Mouse (Mus musculus) cerebellum, adult 11-12 months (tissue): ENCODE results near the gene Bcl3.
"Not testable (repeated sequence)": the region's sequence is repeated elsewhere in the genome, so short reads cannot be mapped to it uniquely, and the experiment has no call there.

Experiments
- DNase-seq: peaks from one replicate; pipeline ENCODE4 v3.0.0; 2022

The Bcl3 gene

DNA sequence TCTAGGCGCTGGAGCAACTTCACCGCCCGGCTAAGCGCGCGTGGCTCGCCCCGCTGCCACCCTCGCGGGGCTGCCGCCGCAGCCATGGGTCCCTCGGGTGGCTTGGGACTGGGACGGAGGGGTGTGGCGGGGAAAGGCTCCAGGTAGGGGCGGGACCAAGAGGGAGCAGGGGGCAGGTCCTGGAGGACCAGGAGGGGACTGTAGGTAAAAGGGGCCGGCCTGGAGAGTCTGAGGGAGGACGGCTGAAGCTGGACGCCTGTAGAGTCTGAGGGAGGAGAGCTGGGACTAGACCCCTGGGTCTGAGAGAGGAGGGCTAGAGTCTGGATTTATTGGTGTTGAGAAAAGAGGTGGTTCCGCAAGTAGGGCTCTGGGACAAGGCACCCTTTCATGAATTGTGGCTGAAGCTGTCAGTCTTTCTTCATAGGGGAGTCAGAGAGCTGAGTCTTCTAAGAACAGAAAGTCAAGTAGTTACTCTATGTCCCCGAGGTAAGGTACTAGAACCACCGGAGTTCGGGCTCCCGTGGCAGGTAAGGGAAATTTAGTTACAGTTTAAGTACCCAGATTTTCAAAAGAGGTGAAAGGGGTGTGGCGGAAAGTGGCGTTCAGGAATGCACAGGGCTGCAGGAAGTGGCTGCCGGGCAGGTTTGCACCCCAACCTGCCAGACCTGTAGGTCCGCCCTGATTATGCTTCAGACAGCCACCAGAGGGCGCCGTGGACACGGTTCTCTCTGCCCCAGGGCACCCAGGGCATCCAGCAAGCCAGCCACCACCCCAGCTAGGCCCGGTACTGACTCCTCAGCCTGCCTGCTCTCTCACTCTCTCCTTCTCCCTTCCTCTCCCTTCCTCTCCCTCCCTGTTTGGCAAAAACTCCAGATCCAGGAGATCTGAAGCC, 25.6 kb downstream of the Bcl3 start, which contains the start of gene Cblc:
Cblc (minus strand) TSS at position 113 of the 892 bp plus-strand sequence.
- DNase-seq, result no peak

DNA sequence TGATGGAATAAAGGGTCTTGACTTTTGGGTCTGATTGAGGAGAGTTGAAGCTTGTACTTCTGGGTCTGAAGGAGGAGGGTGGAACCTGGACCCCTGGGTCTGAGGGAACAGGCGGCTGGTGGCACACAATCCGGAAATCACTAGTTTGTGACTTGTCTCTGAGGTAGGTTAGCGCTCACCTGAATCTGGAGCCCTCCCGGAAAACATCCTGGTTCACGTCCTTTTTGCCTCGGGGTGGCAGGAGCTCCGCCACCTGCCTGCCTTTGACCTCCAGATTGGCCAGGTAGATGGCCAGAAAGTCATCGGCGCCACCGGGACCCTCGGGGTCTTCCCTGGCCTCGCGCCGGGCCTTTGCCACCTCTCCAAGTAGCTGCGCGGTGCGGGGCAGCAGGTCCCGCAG, 26.3 kb downstream of the Bcl3 start:
- no peak for DNase-seq

DNA sequence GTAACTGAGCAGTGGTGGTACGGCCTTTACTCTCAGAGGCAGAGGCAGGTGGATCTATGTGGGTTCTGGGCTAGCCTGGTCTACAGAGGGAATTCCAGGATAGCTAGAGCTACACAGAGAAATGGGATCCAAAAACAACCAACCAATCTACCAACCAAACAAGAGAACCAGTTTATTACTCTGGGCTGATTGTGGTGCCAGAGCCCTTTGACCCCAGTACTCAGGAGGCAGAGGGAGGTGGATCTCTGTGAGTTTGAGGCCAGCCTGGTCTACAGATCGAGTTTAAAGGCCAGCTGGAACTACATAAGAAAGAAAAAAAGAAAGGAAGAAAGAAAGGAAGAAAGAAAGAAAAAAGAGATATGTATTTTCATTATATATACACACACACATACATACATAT, 27.3 kb downstream of the Bcl3 start:
- no peak for DNase-seq

DNA sequence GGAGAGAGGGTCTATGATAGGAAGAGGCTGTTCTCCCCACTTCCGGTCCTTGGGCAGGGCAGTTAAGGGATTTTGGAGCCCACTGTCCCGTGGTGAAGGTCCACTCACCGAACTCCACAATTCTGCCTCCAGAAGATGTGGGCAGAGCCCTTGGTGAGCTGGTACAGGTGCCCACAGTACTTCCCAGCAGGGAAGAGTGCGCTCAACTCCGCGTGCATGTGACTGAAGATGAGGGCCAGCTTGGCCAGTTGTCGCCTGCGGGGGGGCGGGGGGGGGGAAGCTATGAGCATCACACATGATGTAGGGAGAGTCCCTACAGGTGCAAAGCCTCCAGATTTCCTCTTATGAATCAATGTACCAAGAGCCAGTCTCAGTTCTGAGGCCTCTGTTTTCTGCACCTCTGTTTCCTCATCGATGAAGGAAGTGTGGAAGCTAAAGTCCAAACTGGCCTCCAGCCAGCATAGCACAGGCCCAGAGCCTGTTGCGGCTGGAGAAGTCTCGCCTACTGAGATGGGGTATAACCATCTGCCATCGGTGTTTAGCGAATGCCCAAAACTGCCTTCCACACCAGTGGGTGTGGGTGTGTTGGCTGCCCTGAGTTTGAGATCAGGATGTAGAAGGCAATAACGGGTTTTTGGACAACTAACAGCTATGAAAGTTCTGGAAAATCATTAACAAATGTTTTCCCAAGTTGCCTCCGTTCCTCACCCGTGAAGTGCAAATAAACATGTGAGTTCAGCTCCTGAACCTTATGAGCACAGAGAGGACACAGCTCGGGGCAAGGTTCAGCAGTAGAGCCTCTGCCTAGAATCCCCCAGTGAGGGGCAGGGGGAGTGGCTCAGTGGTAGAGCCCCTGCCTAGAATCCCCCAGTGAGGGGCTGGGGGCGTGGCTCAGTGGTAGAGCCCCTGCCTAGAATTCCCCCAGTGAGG, 29.6 kb downstream of the Bcl3 start:
- no peak for DNase-seq

DNA sequence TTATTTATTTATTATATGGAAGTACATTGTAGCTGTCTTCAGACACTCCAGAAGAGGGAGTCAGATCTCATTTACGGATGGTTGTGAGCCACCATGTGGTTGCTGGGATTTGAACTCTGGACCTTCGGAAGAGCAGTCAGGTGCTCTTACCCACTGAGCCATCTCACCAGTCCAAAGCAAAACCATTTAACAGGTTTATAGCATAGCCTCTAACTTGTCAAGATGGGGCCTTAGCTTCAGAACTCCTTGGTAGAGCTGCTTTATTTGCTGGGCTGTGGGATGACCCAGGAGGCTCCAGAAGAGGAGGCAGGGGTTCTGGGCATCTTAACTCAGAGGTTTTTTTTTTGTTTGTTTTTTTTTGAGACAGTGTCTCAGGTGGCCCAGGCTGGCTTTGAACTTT, 31.1 kb downstream of the Bcl3 start:
- DNase-seq, result not testable (repeated sequence)

DNA sequence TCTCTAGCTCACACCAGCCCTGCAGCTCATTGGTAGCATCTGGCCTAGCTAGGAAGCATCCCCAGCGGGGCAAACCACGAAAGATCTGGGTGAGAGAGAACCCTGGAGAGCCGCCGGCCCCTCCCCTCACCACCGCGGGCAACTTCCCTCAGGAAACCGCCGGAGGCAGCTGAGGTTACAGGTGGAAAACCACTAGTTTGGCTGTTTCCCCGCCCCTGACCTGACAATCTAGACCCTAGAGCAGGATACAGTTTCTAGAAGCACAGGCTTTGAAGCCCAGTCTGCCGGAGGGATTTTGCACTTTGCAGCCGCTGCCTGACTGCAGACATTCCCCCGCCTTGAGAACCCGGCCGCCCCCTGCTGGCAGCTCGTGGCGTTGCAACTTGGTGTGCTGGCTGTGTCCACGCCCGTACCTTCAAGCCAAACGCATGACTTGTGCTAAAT, 32.6 kb downstream of the Bcl3 start:
- DNase-seq, result peak; percentile 58

DNA sequence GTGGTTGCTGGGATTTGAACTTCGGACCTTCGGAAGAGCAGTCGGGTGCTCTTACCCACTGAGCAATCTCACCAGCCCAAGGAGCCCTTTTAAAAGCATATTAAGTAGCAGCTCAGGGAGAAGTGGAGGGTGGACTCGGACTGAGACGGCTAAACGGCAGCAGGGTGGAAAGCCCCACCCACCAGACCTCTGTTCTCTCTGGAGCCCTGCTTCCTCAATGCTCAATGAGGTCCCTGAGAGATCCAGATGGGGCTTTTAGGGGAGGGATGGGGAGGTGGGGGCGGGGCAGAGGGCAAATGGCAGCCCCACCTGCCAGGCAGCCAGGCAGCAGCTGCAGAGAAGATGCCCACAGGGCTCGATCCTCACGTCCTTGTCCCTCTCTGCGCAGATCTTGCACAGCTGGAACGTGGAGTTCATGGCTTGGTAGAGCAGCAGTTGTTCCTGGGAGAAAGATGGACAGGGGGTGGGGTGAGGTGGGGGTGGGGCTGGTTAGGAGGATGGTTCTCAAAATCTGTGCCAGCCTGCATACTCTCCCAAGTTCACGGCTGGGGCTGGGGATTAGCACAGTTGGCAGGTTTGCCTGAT, 36.6 kb downstream of the Bcl3 start:
- DNase-seq, result no peak

DNA sequence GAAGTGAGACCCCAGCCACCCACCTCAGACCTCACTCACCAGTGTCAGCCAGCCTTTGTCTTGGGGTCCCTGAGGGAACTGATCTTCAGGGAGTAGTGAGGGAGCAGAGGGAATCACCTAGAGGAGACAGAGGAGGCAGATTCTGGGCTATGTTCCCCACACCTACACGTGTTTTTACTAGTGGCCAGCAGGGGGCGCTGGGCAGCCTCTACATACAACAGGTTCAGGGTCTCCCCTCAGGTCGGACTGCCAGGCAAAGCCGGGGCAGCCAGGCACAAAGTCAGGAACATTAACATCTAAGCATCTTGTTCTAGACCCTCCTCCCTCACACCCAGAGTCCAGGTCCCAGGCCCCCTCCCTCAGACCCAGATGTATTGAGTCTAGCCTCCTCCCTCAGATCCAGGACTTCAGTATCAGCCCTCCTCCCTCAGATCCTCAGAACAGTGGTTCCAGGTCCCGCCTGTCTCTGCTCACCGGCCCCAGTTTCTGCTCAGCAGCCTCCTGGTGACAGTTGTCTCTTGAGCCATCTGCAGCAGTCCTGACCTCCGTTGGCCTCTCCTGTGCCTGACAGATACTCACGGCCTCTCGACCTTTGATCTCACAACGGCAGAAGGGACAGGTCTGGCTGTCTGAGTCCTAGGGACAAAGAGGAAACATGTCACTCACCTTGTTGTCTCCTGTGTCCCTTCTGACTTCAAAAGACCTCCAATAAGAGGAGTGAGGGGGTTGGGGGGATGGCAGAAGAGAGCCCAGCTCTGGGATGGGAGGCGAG, 37.6 kb downstream of the Bcl3 start:
- DNase-seq, result no peak

DNA sequence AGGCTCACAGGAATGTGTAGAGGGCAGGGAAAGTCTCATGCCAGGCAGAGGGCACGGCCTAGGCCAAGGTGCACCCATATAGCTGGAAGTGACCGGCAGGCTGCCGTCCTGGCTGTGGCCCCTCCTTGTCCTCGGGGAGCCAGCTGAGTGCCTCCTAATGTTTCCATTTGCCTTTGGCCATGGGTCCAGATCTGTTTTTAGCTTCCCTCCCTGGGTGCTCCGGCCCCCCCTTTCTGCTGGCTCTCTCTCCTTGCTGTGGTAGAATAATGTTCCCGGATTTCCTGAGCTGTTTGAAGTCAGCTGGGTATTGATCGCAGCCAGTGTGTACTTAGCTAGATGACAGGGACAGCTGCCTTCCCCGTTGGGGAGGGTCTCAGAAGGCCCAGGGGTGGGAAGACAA, 38.9 kb downstream of the Bcl3 start:
- no peak for DNase-seq

DNA sequence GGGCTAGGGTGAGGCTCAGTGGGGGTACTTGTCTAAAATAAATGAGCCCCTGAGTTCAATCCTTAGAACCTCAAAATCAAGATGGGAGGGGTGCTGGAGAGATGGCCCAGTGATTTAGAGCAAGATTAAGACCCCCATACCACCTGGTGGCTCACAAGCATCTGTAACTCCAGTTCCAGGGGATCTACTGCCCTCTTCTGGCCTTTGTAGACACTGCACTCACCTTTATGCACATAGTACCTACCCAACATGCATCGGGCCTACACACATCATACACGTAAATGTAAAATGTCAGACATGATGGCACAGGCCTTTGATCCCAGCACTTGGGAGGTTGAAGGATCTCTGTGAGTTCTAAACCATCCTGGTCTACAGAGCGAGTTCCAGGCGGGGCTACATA, 39.9 kb downstream of the Bcl3 start:
- no peak for DNase-seq

DNA sequence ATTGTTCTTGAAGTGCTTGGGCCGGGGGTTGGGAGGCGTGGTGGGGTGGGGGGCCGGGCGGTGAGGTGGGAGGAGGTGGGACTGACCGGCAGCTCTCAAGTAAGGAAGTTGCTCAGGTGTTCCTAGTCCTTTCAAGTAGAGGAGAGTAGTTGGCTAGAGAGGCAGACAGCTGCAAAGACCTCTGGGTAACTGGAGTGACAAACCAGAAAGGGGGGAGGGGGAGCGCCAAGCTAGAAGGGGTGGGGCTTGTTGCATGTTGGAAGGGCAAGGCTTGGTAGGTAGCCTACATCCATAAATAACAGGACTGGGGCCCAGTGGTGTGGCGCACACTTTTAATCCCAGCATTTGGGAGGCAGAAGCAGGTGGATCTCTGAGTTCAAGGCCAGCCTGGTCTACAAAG, 40.8 kb downstream of the Bcl3 start:
- no peak for DNase-seq

DNA sequence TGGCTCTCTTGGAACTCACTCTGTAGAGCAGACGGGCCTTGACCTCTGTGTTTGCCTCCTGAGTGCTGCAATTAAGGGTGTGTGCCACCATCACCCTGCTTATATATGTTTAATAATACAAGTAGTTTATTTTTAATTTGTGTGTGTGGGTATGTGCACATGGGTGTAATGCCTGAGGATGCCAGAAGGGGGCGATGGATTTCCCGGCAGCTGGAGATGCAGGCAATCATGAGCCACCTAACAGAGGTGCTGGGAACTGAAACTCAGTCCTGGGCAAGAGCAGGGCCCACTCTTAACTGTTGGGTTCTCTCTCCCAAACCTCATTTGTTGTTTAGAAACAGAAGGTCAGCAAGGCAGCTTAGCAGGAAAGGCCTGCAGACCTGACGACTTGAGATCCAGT, 42.7 kb downstream of the Bcl3 start:
- no peak for DNase-seq

DNA sequence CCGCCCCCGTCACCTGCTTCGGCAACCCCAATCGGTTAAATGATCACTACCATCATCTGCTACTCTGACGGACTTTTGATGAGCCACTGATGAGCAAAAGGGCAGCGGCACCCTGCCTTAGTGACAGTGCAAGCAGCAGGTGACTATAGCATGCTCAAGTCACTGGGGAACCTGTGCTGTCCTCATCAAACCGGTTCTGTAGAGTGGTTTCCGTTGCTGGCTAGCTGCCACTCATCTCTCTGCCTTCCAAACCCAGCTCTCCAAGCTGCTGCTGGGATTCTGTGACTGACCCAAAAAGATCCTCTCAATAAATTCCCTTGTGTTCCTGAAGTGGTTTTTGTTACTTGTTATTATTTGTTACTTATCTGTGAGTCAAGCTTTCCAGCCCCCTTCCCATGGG, 43.9 kb downstream of the Bcl3 start:
- no peak for DNase-seq

DNA sequence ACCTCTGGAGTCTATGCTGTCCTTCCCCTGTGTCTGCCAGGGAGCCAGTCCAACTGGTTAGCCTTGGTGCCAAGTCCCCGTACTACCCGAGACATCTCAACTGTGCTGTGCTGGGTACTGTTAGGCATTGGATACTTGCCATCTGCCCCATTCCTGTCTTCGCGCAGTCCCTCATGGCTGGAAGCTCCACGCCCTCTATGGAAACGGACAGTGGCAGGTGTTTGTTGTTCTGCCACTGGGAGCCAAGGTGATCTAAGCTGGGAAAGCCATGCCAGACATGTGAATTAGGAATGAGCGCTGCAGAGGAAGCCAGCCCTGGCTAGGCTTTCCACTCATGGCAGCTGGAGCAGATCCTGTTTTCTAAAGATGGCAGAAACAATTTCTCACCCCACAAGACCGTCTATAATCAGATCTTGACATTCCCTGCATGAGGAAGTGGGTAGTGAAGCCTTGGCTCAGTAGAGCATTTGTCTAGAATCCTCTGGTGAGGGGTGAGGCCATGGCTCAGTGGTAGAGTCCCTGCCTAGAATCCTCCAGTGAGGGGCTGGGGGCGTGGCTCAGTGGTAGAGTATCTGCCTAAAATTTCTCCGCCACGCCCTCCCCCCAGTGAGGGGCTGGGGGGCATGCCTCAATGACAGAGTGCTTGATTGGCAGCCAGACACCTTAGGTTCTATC, 45.4 kb downstream of the Bcl3 start:
- DNase-seq, result no peak

DNA sequence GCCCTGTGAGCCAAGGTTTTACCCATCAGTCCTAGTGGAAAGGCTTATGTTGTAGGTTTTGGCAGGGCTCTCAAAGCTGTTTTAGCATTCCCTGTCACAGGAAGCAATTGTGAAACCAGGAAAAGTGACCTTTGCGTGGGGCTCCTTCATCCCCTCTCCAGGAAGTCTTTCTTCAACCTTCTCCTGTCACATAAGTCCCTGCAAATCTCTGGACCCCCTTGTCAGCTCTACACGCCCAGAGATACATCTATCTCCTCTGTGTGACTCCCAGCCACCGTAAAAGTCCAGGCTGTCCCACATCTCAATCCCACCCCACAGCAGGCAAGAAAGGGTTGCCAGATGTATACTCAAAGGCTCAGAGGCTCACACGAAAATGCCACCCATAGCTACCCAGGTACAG, 50.9 kb downstream of the Bcl3 start:
- no peak for DNase-seq

DNA sequence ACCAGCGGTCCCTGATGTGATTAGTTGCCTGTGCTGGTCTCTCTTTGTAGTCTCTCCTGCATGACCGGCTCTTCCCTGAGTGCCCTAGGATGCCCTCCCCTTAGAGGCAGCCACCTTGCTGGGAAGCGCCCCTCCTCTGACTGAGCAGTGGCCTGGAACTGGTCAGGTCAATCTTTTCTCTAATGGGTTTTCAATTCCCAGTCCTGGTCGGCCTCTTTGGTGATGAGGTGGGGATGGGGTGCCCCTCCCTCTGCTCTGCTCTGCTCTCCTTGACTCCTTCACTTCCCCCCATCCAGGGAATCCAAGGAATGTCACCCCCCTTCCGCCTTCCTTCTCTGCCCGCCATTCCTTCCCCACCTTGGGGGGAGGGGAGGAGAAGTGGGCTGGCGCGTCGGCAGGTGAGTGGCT, 51.6 kb downstream of the Bcl3 start, which contains the start of gene Bcam:
Bcam (minus strand) TSS at position 33 of the 408 bp plus-strand sequence.
- no peak for DNase-seq

DNA sequence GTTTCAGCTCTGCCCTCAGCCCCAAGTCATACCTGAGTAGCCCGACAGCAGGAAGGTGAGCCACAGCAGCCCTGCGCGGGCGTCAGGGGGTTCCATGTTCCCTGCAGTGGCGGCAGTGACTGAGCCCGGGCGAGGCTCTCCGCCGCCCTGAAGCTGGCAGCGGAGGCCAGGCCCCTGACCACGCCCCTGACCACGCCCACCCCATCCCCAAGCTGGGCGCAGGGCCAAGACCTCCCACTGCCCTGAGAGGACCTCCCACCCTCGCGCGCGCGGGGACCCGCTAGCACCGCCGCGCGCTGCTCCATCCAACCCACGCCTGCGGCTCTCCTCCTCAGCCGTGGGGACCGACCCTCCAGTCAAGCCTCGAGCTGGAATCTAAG, 52.2 kb downstream of the Bcl3 start:
- no peak for DNase-seq

DNA sequence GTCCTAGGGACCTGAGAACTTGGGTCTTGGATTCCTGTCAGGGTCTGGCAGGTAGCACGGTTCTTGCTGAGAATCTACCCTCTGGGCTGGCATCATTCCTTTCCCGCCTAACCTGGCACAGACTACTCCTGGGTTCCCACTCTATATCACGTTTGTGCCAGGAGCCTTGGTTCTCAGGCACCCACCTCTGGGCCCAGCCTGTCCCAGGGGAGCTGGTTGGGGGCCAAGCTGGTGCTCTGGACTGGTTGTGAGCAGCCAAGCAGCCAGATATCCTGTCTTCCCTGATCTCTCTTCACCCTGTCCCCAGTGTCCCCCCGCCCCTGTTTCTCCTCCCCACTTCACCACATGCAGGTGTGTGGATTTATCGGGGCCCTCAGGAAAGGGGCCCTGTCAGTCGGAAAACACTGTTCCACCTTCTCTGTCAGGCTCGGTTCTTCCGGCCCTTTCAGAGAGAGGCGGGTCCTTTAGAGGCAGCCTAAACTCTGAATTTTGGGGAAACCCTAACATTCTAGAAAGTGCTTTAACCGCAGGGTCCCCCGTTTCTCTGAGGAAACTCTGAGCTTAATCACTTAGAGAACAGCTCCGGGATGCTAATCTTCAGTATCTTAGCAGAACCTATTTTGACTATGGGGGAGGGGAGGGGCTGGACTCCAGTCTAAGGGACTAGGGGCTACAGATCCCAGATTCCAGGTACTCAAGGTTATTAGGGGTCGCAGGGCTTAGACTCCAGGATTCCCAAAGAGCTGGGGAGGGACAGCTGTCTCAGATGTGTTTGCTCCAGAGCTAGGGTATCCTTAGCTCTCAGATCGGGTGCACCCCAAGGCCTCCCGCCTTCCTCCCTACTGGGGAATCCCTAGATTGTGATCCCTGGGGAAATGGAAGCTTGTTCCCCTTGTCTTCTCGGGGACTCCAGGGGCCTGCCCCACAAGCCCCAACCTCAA, 52.9 kb downstream of the Bcl3 start:
- no peak for DNase-seq

DNA sequence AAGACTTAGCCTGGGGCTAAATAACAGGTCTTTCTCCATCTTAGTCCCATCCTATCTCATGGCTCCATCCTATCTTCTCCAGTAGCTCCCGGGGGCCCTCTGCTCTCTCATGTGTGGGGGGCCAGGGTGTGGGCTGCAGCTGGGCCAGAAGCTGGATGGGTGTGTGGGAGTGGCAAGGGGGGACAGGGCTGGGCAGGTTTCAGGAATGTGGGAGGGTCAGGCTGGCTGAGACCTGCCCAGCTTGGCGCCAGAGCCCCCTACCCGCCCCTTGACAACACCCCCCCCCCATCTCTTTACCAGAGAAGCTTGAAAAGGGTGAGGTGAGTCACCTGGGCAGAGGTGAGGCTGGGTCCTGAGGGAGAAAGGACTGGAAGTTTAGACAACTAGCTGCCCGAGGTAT, 53.6 kb downstream of the Bcl3 start:
- DNase-seq, result no peak

DNA sequence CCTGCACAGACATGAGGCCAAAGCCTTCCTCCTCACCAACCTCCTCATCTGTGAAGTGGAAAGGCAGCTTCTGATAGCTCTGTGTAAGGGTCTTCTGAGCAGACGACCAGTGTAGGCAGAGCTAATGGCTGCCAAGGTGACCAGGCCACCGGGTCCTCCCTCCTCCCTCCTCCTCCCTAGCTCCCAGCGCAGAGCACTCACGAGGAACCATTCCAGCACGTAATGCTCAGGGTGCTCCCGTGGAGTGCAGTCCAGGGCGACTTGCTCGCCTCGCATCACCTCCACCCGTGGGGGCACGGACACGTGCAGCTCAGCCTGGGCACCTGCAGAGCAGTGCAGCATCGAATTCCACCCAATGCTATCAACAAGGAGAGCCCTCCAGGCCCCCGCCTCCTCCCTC, 54.3 kb downstream of the Bcl3 start:
- no peak for DNase-seq

DNA sequence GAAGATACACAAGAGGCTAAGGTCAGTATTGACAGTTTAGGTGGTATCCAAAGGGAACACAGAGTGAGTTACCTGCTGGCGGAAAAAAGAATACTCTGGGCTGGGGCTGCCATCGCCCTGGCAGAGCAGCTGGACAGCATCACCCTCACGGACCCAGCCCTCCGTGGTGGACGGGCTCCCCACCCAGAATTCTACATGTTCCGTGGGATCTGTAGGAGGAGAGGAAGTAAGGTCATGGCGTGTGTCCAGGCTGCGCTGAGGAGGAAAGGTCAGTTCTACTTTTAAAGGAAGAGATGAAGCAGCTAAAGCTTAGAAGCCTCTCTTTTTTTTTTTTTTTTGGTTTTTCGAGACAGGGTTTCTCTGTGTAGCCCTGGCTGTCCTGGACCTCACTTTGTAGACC, 58.0 kb downstream of the Bcl3 start:
- no peak for DNase-seq
